Mouse (Mus musculus) spleen, adult 2 months (tissue): ENCODE data around the gene Sult1e1. TPM values are rescaled to one million over a fixed set of nuclear protein-coding genes. Genes with fewer than 3 reads are reported as not detected.

Experiments used
- DNase-seq, 2 experiments: peaks; one replicate each; pipeline versions ENCODE4 v3.0.0 to v3.0.0-alpha.2; 2012 to 2021; ENCODE audit warnings: low spot score in 2 of 2, low read depth in 1 of 2
- H3K27ac ChIP-seq: fragments of 200-500 bp; 2 replicates; pipeline ENCODE4 v1.5.1; 2012; ENCODE audit warnings: low read length, inconsistent platforms; ENCODE audit not compliant: insufficient read depth
- H3K27me3 ChIP-seq: fragments of 200-500 bp; 2 replicates; pipeline ENCODE4 v1.6.1; 2012; ENCODE audit warnings: mild to moderate bottlenecking, moderate library complexity, low read length, inconsistent platforms; ENCODE audit not compliant: control insufficient read depth, insufficient read depth
- H3K36me3 ChIP-seq: fragments of 200-500 bp; 2 replicates; pipeline ENCODE4 v1.6.1; 2012; ENCODE audit warnings: mild to moderate bottlenecking, low read length, inconsistent platforms; ENCODE audit not compliant: control insufficient read depth, insufficient read depth
- H3K4me1 ChIP-seq: fragments of 200-500 bp; 2 replicates; pipeline ENCODE4 v1.6.1; 2011; ENCODE audit warnings: inconsistent platforms; ENCODE audit not compliant: control insufficient read depth, insufficient read depth, insufficient read length
- H3K4me3 ChIP-seq: fragments of 200-500 bp; 2 replicates; pipeline ENCODE4 v1.5.1; 2011; ENCODE audit warnings: mild to moderate bottlenecking, inconsistent platforms; ENCODE audit not compliant: insufficient read depth, insufficient read length; ENCODE audit errors: extremely low read depth
- CTCF ChIP-seq: fragments of 200-500 bp; IDR thresholded peaks from 2 replicates; pipeline ENCODE4 v1.5.1; 2011; ENCODE audit warnings: mild to moderate bottlenecking, inconsistent platforms; ENCODE audit not compliant: insufficient read depth, insufficient read length, insufficient replicate concordance; ENCODE audit errors: extremely low read depth
- POLR2A ChIP-seq: fragments of 200-500 bp; IDR thresholded peaks from 2 replicates; pipeline ENCODE4 v1.6.1; 2011; ENCODE audit warnings: low read depth, low read length, inconsistent platforms
- WGBS: fragments of 180-500 bp; shearing (Covaris S2); methylation state at CpG from one replicate; pipeline ENCODE4 v1.1.7; 2018; 5-methylcytosine and 5-hydroxymethylcytosine counted together
- polyA plus RNA-seq: library from polyadenylated mRNA; depleted of rRNA; stranded (reverse); fragments of >200 nt; gene quantifications from 2 replicates; pipeline ENCODE4 v1.2.3, GENCODE M21; 2012; rRNA removed

The Sult1e1 gene
- polyA plus RNA-seq, 1 experiment = not detected

GRCm38 (mm10) chr5:87562526-87562925 lies 28.9 kb downstream of the Sult1e1 start:
- TF ChIP-seq CTCF = no peak
- no peak for TF ChIP-seq POLR2A
- no peak for DNase-seq
- H3K27ac ChIP-seq = no peak overlapping the region
- no peaks in the 10 kb centered on the region for H3K36me3 ChIP-seq
- H3K4me1 ChIP-seq = no peaks in the 10 kb centered on the region
- 85% methylated on average over 4 of the region's 4 CpGs for WGBS
- H3K4me3 ChIP-seq = no peak overlapping the region
- H3K27me3 ChIP-seq = no peaks in the 10 kb centered on the region

- TF ChIP-seq CTCF = no peak
- TF ChIP-seq POLR2A = no peak
- 66% methylated on average over 5 of the region's 5 CpGs for WGBS
- no peaks in the 10 kb centered on the region for H3K36me3 ChIP-seq
- DNase-seq = no peak
- no peak overlapping the region for H3K27ac ChIP-seq
- no peaks in the 10 kb centered on the region for H3K4me1 ChIP-seq
- no peak overlapping the region for H3K4me3 ChIP-seq
- H3K27me3 ChIP-seq = no peaks in the 10 kb centered on the region
These were observed 31.2 kb downstream of the Sult1e1 start for GRCm38 (mm10) chr5:87560145-87560544.

- no peaks in the 10 kb centered on the region for H3K4me1 ChIP-seq
- H3K36me3 ChIP-seq = no peaks in the 10 kb centered on the region
- WGBS = 64% methylated on average over 1 of the region's 1 CpGs
These were observed 40.5 kb downstream of the Sult1e1 start for GRCm38 (mm10) chr5:87550935-87551334.

DNA sequence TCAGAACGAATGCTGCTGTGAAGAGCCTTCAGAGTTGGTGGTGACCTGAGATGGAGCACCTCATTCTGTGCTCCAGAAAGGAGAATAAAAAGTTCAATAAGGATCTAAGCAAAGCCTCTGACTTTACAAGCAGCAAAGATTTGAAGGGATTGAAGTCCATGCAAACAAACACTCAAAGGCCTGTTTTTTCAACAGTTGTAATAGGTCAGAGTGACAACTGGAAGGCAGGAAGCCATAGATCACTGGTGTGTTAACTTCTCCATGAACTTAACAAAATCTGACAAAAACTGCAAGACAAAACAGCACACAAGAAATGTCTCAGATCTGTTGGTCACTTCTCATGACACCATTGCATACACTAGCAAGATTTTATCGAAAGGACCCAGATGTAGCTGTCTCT lies 53.3 kb downstream of the Sult1e1 start, which contains the start of gene Sult1b1:
Sult1b1 (minus strand) TSS at position 85 of the 400 bp plus-strand sequence.
- H3K4me3 ChIP-seq = no peak within 1 kb of the TSS
- no peak for DNase-seq
- no peaks in the 10 kb centered on the region for H3K27me3 ChIP-seq
- H3K36me3 ChIP-seq = no peaks in the 10 kb centered on the region
- no peak within 1 kb of the TSS for H3K27ac ChIP-seq
- 90% methylated on average over 2 of the region's 2 CpGs for WGBS
- H3K4me1 ChIP-seq = no peaks in the 10 kb centered on the region
- TF ChIP-seq CTCF (no peak), POLR2A (no peak)

More at GRCm38 (mm10) chr5:87550935-87551334, 40.5 kb downstream of the Sult1e1 start:
- Histone ChIP-seq H3K27me3 (no peaks in the 10 kb centered on the region), H3K4me3 (no peak overlapping the region), H3K27ac (no peak overlapping the region)
- TF ChIP-seq POLR2A (no peak), CTCF (no peak)
- DNase-seq = no peak

- Histone ChIP-seq H3K27me3 (no peaks in the 10 kb centered on the region), H3K4me1 (no peaks in the 10 kb centered on the region), H3K36me3 (no peaks in the 10 kb centered on the region), H3K27ac (no peak overlapping the region), H3K4me3 (no peak overlapping the region)
- WGBS = 86% methylated on average over 4 of the region's 4 CpGs
- TF ChIP-seq POLR2A = no peak
- no peak for DNase-seq
These were observed 55.3 kb downstream of the Sult1e1 start for GRCm38 (mm10) chr5:87535994-87536644.

DNA sequence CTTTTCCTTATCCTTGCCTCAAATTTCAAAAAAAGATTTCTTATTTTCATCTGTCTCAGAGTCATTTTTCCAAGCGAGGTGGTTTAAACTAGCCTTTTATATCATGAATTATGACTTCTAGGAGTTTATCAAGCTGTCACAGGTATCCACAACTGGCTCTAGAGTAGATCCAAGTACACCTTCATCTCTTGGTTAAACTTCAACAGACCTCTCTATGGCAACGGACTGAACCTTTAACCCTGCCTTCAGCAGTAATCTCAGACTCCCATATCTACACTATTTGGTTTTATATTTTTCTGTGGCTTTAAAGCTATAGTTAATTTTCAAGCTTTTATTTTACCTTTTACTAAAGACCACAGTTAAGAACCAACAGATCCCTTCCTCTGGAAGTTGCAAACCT lies 59.1 kb downstream of the Sult1e1 start:
- WGBS = 74% methylated on average over 2 of the region's 2 CpGs
- Histone ChIP-seq H3K36me3 (no peaks in the 10 kb centered on the region), H3K4me1 (no peaks in the 10 kb centered on the region), H3K4me3 (no peak overlapping the region), H3K27ac (no peak overlapping the region), H3K27me3 (no peaks in the 10 kb centered on the region)
- TF ChIP-seq CTCF (no peak), POLR2A (no peak)
- no peak for DNase-seq

Other genes starting within 250 kb of the Sult1e1 start
- gene Ugt2b38, start 167.4 kb downstream of the Sult1e1 start, polyA plus RNA-seq = not detected in 2 replicates
- not detected in 2 replicates for gene Ugt2a2, start 109.3 kb downstream of the Sult1e1 start, polyA plus RNA-seq
- gene Gm43638, start 104.8 kb downstream of the Sult1e1 start, polyA plus RNA-seq = not detected in 2 replicates
- not detected in 2 replicates for gene Ugt2a1, start 100.7 kb downstream of the Sult1e1 start, polyA plus RNA-seq
- not detected in 2 replicates for gene Sult1b1, start 53.4 kb downstream of the Sult1e1 start, polyA plus RNA-seq
- gene Sult1d1, start 22.6 kb downstream of the Sult1e1 start, polyA plus RNA-seq = not detected in 2 replicates
- not detected in 2 replicates for gene Csn1s1, start 74.6 kb upstream of the Sult1e1 start, polyA plus RNA-seq
- 0.11 TPM in 1 of 2 replicates, not detected in the other for gene Csn2, start 108.0 kb upstream of the Sult1e1 start, polyA plus RNA-seq
- not detected in 2 replicates for gene Csn1s2a, start 183.0 kb upstream of the Sult1e1 start, polyA plus RNA-seq
- gene Csn1s2b, start 216.5 kb upstream of the Sult1e1 start, polyA plus RNA-seq = not detected in 2 replicates
- gene Prr27, start 234.1 kb upstream of the Sult1e1 start, polyA plus RNA-seq = not detected in 2 replicates